Mouse (Mus musculus) thymus, postnatal 0 days (tissue): ENCODE measurements around the gene Wnt2b. TPM values are rescaled to one million over a fixed set of nuclear protein-coding genes. Genes with fewer than 3 reads are reported as not detected.

Experiments used
- DNase-seq: peaks from one replicate; pipeline ENCODE4 v3.0.0-alpha.2; 2015; ENCODE audit warnings: low spot score
- polyA plus RNA-seq: library from polyadenylated mRNA; unstranded; fragments of >200 nt; fragmentation: Nextera tagmentation; extraction: Ambion mirVana; gene quantifications from 2 replicates; pipeline ENCODE4 v1.2.1, GENCODE M21; 2015

Wnt2b gene
- polyA plus RNA-seq, 1 experiment from 2014 or later, result 0.13 TPM

DNA sequence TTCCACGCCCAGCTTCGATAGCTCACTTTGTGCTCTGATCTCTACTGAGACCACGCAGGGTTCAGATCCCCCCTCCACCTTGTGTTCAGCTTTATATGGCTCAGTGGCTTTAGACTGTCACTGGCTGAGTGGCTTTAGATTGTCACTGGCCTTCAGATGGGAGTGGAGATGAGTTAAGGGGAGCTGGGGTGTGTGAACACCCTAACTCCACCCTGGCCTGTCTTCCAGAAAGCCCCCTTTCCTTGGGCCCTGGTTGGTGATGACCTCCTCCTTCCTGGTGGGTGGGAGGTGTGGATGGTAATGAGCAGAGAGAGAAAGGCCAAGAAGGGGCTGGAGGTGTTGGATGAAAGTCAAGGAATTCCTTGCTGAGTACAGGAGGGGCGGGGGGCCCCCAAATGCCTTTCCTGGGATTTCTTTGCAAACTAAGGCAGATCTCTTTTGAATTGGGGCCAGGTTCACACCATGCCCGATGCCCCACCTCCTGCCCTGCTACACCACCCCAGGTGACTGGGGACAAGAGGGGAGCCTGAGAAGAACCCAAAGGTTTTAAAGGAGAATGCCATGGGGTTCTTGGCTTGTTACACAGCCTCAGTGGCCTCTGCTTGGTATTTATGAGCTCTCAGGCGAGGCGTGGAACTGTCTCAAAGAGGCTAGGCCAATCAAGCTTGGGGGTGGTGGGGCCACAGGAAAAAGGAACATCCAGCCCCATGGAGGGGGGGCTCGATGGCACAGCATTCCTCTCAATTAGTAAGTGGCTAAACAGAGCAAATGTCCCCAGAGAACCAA, 3.5 kb upstream of the Wnt2b start:
- no peak for DNase-seq

DNA sequence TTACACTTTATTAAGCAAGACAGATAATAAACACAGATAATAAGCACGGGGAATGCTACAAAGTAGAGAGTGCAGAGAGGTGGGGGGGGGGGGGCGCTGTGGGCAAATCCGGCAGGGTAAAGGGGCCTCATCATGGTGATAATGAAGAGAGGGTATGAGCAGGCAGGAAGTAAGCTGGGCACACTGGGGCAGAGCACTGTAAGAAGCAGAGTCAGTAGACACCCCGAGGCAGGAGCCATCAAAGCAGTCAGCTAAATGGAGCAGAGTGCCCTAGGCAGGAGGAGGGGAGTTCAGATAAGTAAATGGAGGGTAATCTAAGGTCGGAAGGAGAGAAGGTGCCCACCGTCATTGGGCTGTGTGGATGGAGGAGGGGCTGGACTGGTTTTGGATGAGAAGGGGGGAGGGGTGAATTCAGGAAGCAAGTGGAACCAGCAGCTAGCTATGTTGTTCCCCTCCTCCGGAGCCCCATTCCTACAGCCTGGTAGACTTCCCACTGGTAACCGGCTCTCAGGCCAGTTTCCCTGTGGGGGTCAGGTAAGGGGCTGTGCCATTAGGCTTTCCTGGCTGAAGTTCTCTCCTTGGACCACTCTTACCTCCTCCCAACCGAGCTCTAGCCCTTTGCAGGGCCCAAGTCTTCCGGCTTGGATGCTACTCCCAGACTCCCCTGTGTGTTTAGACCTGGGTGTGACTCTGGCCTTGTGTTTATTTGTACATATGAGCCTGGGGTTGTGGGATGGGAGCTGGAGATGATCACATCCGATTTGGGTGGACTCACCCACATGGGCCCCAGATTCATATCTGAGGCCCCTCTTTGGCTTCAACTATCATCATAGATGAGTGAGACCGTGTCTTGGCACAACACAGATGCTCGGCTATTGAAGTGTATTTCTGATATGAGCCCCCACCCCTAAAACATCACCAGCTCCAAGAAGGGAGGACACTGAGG, 1.9 kb upstream of the Wnt2b start:
- peak; percentile 69 for DNase-seq

DNA sequence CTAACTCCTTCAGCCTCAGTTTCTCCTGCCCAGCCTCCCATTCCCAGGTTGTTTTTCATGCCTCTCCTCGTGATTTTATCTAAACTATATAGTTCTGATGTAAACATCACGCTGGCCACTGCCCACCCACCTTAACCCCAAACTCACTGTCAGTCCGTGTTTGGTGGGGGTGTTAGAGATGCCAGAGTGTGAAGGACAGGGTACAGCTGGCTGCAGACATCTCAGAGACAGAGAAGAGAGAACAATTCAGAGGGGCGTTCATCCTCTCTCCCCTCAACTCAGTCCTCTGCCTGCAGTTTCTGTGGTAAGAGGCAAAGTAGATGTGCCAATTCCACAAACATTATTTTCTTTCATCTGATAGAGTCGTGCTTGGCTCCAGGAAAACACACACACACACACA, 1.1 kb upstream of the Wnt2b start:
- no peak for DNase-seq

DNA sequence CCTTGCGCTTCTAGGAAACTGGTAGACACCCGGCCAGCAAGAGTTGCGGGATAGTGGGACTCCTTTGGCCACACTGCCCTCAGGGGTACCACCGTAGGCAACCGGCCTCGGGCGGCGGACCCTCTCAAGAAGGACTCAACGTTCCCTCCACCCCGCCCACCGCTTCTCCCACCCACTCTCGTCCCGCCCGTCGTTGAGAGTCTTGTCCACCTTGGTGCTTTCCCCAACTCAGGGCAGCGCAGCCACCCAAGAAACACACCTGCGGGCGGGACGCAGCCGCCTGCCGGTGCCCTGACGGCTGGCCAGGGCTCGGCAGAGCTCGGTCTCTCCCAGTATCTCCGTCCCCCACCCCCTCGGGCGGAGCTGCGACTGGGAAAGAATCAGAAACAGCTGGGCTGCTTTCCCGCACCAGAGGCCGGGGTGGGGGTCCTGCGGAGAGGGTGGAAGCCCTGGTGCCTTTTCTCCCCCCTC, 455 bp upstream of the Wnt2b start:
- no peak for DNase-seq

DNA sequence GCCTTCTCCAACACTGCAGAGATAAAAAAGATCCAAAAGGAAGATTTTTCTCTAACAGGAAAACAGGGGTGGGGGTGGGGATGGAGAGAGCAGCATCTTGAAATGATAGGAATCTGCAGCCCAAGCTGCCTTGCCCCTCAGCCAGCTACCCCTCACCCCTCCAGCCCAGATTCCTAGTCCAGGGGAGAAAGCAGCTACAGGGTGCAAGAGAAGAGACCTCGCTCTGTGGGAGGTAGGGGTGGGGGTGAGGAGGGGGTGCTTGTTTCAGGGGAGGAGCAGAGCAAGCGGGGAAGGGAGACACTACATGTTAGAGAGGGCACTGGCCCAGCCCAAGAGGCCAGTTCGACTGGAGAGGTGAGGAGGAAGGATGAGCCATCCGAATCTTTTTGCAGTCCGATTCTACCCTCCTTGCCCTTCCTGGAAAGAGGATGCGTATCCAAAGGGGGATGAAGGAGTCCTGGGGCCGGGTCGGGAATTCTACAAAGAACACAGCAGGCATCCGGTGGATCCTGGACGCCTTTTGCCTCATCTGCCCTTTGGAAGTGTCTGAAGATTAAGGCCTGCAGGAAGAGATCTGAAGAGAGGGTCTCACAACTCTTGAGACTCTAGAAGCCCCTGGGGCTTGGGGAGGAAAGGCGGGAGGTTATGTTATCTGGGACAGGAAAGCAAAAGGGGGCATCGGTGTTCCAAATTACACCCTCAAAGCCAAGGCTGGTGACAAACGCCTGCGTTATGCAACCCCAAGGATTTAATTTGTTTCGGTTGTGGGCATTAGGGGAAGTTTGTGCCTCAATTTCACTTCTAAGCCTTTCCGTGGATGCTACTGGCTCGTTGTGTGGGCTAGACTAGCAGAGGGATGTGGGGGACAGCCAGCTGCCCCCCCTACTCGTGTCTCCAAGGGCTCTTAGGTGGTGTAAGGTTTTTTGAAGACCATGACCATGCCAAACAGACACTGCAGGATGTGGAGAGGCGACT, 1.4 kb downstream of the Wnt2b start:
- DNase-seq, result no peak

DNA sequence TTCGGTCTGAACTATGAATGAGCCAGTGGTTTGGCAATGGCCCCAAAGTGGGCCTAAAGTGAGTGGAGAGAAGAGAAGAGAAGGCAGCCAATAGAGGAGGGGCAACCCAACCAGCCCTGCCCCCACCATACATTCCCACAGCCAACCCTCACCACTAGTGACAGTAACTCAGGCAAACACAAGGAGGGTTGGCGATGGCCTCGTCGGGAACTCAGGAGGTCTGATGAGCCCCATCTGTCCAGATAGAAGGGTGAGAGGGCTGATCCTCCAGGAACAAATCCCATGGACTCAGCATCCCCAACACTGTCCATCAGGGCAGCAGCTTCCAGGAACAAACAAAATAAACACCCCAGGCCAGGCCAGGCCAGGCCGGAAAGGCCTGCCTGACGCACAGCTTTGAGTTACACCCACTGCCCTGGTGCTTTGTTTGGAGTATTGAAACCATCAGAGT, 5.6 kb downstream of the Wnt2b start:
- DNase-seq, result no peak

DNA sequence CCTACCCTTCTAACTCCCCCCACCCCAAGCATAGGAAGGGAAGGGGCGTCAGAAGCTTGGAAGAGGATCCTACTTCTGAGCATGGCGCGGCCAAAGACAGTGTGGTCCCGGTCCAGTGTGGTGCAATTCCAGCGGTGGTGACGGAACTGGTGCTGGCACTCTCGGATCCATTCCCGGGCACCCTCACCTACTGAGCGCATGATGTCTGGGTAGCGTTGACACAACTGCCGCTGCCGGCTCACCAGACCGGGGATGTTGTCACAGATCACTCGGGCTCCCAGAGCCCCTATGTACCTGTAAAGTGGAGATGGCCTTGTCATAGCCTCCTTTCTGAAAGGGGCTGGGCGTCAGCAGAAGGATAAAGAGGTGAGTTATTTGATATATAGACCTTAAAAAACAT, 7.2 kb downstream of the Wnt2b start:
- no peak for DNase-seq

DNA sequence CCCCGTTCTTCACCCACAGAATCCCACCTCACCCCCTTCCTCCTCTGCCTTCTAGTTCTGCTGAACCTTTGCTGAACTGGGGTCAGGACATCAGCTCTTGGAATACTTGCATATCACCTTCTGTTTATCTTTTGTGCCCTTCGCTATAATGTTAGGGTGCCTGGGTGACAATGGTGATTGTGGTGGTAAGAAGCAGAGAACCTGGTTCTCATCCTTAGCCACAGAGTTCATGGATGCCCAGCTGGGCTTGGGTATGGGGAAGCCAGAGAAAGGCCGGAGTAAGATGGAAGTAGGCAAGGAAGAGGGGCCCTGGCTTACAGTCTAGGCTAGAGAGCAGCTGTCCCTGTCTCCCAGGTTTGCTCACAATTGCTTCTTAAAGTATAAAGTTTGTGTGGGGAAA, 7.6 kb downstream of the Wnt2b start:
- DNase-seq, result no peak

DNA sequence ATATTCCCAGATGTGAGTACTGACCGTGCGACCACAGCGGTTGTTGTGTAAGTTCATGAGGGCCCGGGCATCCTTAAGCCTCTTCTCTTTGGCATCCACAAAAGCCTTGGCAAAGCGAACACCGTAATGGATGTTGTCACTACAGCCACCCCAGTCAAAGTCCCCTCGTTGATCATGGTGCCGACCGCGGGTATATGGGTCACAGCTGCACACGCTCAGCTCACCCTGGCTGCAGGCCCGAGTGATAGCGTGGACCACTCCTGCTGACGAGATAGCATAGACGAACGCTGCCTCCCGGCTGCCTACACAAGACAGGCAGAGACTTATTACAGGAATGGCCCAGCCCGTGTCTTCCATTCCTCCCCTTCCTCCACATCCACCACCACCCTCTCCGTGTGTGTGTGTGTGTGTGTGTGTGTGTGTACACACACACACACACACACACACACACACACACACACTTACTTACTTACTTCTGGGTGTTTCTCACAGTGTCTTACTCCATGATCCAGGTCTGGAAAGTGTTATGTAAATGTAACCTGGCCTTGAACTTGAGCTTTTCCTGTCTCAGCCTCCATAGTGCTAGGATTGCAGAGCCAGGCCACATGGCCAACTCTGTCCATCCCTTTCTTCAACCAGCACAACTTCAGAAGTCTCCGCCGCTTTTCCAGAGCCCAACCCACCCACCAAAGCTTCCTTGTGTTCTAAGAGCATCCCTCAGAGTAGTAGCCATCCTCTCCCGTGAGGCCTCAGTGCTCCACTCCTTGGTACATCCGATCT, 8.6 kb downstream of the Wnt2b start:
- DNase-seq, result no peak

DNA sequence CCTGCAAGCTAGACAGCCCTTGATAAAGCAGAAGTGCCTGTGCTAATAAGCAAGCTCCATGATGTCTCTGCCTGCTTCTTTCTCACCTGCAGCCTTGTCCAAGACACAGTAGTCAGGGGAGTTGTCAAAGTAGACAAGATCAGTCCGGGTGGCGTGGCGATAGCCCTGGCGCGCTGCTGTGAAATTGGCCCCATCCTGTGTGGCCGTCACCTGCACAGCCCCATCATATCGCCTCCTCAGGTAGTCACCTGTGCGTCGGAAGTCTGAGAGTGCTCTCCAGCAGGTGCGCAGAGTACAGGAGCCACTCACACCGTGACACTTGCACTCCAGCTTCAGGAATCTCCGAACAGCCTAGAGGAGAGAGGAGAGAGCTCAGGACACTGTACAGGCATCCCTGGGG, 10.8 kb downstream of the Wnt2b start:
- no peak for DNase-seq

DNA sequence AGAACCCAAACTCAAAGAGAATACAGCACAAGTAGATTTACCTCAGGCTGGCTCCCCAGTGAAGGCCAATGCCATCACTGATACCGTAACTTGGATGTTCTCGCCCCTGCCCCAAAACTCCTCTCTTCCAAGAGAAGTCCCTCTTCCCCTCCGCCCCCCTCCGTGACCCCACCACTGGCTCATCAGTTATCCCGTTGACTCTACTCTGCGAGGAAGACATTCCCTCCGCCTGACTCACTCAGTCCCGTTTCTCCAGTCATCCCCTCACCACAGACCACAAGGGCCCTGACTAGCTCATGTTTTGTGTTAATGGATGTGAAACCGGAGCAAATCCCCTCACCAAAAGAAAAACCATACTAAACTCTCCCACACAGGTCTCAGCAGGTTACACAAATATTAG, 16.8 kb downstream of the Wnt2b start:
- DNase-seq, result no peak

DNA sequence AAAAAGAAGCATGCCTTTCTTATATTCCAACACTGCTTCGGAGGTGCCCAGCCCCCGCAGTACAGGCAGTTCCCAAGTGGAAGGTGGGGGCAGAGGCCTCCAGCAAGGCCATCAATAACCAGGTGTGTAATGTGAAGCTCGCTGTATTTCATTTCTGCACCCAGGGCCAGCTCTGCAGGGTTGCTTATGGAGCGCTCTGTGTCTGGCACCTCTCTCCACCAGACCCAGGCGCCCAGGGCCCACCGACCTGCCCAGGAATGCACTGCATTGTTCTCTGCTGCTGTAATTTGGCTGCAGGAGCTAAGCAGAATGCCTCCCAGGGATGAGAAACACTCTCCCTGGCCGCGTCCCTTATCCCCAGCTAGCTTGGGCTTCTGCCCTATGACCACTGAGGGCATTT, 18.4 kb downstream of the Wnt2b start:
- no peak for DNase-seq

DNA sequence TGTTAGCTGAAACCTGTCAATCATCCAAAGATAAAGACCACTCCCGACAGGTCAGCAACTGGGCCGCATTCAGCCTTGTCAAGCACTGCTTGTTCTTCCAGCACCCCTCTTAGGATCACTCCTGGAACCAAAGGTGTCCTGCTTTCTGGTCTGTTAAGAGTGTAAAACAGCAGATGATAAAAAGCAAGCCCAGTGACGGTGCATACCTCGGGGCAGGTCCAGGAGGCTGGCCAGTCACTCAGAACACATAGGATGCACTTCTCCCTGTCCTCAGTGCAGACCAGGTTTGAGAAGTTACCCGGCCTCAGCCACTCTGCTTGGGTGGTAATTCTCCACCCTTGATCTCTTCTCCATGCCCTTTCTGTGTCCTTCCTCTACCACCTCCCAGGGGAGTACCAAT, 19.0 kb downstream of the Wnt2b start:
- DNase-seq, result no peak

DNA sequence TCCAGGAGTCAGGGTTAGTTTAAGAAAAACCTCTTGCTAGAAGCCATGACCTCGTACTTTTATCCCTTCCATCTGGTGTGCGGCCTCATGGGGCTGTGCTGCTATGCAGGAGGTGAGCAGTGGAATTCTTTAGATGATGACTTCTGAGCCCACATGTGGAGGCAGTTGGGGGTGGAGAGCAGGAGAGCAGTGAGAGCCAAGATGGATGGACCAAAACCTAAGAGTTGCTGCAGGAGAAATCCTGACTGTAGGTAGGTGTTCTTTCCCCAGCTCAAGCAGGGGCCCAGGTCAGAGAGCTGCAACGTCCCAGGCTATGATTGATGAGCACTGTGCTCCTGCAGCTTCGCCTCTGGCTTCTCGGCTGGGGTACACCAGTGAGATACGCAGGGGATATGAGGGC, 21.0 kb downstream of the Wnt2b start:
- no peak for DNase-seq

DNA sequence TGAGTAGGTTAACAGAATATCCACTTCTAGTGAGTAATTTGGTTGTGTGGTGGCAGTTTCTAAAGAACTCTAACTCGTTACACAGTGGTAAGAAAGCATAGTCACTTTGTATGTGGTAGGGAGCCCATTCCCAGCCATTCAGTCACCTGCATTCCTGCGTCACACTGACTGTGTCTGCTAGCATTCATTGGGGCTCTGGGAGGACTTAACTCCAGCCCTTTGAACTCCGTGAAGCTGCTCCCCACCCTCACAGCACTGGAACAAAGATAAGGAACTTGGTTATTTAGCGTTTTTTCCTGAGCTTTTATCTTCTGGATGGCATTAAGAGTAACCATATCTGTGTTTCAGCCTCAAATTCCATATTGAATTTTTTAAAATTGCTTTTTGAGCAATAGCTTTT, 23.4 kb downstream of the Wnt2b start:
- DNase-seq, result no peak

DNA sequence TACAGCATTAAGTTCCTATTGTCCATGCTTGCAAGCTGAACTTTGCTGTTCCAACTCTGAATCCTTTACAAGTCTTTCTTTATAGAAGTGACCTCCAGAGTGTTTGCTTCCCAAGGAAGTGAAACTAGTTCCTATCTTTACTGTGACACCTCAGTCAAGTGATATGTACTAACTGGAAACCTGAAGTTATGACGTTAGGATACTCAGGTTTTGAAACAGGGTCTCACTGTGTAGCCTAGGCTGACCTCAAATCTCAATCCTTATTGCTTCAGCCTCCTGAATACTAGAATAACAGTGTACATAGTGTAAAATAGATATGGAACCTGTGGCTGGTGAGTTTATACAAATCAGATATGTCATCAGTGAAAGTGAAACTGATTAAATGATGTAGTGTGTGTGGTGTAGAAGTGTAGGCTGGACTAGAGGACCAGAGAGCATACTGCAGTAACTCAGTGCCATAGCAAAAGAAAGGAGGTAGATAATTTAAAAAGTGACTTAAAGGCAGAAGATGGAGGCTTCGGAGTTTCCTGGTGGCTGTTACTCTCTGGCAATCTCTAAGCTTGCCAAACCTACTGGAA, 23.9 kb downstream of the Wnt2b start:
- no peak for DNase-seq

DNA sequence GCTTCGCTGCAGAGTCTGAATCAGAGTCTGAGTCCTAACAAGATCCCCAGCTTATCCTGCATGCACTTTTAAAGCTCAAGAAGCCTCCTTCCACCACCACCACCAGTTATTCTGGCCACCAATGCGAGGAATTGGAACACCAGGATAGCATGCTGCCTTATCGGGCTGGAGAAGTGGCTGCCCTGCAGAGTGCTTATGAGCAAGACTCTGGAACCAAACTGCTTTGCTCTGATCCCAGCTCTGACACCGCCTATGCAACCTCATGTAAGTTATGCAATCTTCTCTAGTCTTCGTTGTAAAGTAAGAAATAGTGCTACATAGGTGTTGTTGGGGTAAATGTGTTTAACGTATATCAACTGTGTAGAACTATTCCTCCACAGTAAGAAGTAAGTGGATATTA, 32.3 kb downstream of the Wnt2b start:
- DNase-seq, result no peak

DNA sequence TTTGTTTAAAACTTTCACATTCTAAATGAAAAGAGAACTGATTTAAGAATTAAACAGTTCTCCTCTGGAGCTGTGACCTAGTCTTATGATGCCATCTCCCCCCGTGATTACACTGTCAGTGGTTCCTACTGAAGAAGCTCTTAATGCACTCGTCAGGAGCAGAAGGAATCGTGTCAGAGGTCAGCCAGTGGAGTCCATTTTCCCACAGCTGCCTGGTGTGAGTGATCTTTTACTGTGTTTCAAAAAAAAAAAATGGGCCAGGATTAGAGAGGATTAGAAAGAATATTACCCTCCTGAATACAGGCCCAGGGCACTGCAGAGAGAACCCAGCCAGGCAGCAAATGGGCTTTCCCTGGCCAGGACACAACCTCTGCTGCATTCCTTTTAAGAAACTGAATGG, 46.7 kb downstream of the Wnt2b start:
- no peak for DNase-seq

DNA sequence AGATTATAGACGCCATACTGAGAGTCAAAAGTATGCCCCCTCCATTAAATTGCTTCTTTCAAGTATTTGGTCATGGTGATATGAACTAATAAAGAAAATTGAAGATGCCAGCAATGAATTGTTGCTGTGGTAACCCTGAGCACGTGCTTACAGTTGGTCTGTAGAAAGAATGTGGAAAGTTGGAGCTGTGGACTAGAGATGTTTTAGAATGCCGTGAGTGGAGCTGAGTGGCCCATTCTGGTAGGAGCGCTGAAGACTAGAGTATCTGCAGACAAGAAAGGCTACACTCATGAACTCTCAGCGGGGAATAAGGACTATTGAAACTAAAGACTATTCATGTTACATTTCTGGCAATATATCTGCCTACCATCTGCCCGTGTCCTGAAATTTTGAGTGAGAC, 52.5 kb downstream of the Wnt2b start:
- no peak for DNase-seq

DNA sequence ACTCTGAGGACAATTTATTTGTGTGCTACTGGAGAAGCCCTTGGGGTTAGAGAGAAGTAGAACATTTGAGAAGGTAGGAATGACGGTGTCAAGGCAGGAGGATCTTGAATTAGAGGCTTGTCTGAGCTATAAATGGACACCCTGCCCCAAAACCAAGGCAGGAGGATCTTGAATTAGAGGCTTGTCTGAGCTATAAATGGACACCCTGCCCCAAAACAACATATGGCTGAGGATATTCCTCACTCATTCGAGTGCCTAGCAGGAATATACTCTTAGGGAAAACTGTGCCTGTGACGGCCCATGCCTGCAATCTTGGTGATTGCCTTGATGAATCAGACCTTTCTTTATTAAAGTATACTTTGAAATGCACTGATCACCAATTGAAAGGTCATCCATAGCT, 55.7 kb downstream of the Wnt2b start:
- DNase-seq, result no peak
